Mouse (Mus musculus): ENCODE measurements around the gene Cldn10.

DNA sequence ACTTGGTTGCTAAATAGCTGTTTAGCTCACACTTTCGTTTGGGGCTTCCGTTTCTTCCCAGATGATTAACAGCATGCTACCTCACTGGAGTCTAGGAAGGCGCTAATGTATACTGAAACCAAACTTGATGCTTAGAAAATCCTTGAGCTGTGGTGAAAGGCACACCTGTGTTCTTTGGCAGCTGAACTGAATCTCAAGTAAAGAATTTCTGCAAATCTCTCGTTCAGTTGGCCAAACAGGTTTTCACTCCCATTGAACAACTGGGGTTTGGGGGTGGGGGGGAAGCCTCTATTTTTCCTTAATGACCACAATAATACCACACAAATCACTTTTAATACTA, 63.0 kb downstream of the Cldn10 start:
- TF ChIP-seq POLR2A (IDR thresholded peaks at IDR 0.05; ENCODE audit: borderline replicate concordance, extremely low read depth, insufficient read depth, insufficient read length, poor library complexity, severe bottlenecking) (no peak), CTCF (IDR thresholded peaks at IDR 0.05; ENCODE audit: borderline replicate concordance, extremely low read depth, insufficient read depth, insufficient read length) (no peak)

Data from brain, embryonic 14.5 days (tissue).